Mouse (Mus musculus) embryonic facial prominence, embryonic 14.5 days (tissue): ENCODE measurements at regions not wholly inside any gene's neighbourhood (a gene's known extent, or its start where the extent isn't known, plus 50 kb on each side); places are given as distances from the start of the nearest gene placed in this dataset.

Experiments used
- ATAC-seq: fragments of 200-750 bp; cut with Nextera tagmentation; 2 replicates; pipeline ENCODE4 v1.8.0; 2017; ENCODE audit warnings: low read depth, moderate number of reproducible peaks, moderate TSS enrichment
- DNase-seq: peaks from one replicate; pipeline ENCODE4 v3.0.0-alpha.2; 2015; ENCODE audit warnings: low spot score
- H3K27ac ChIP-seq: fragments of 300-500 bp; sonication (generic); replicated peaks from 2 replicates; pipeline ENCODE4 v1.5.1; 2014; ENCODE audit warnings: low read depth, mild to moderate bottlenecking, low read length, moderate library complexity
- H3K27me3 ChIP-seq: fragments of 300-500 bp; sonication (generic); replicated peaks from 2 replicates; pipeline ENCODE4 v1.6.1; 2014; ENCODE audit warnings: low read length; ENCODE audit not compliant: control insufficient read depth, insufficient read depth
- H3K36me3 ChIP-seq: fragments of 300-500 bp; sonication (generic); 2 replicates; pipeline ENCODE4 v1.6.1; 2014; ENCODE audit warnings: low read length, mixed read lengths; ENCODE audit not compliant: control insufficient read depth, insufficient read depth
- H3K4me1 ChIP-seq: fragments of 300-500 bp; sonication (generic); 2 replicates; pipeline ENCODE4 v1.6.1; 2014; ENCODE audit warnings: antibody characterized with exemption, low read length; ENCODE audit not compliant: control insufficient read depth, insufficient read depth
- H3K4me2 ChIP-seq: fragments of 300-500 bp; sonication (generic); 2 replicates; pipeline ENCODE4 v1.6.1; 2014; ENCODE audit warnings: low read depth, mild to moderate bottlenecking, low read length, moderate library complexity, mixed read lengths
- H3K4me3 ChIP-seq: fragments of 300-500 bp; sonication (generic); 2 replicates; pipeline ENCODE4 v1.5.1; 2014; ENCODE audit warnings: low read depth, mild to moderate bottlenecking, low read length
- H3K9ac ChIP-seq: fragments of 300-500 bp; sonication (generic); 2 replicates; pipeline ENCODE4 v1.6.1; 2014; ENCODE audit warnings: low read depth, mild to moderate bottlenecking, low read length, moderate library complexity, mixed read lengths
- H3K9me3 ChIP-seq: fragments of 300-500 bp; sonication (generic); 2 replicates; pipeline ENCODE4 v1.6.1; 2016; ENCODE audit warnings: low read length; ENCODE audit not compliant: control insufficient read depth
- WGBS: fragments of 180-500 bp; shearing (Covaris S2); extraction: QIAGEN DNeasy Blood & Tissue Kit; methylation state at CpG from one replicate; pipeline ENCODE4 v1.1.7; 2014; 5-methylcytosine and 5-hydroxymethylcytosine counted together

- no peak overlapping the region for H3K9ac ChIP-seq
- H3K27ac ChIP-seq: no peak overlapping the region
- H3K4me3 ChIP-seq: no peak overlapping the region
- no peak for ATAC-seq
- DNase-seq: peak; percentile 13
- 62% methylated on average over 3 of the region's 3 CpGs for WGBS
- H3K4me2 ChIP-seq: no peak overlapping the region
- H3K4me1 ChIP-seq: no peaks in the 10 kb centered on the region
- no peaks in the 10 kb centered on the region for H3K36me3 ChIP-seq
- H3K27me3 ChIP-seq: no peaks in the 10 kb centered on the region
- H3K9me3 ChIP-seq: no peaks in the 10 kb centered on the region
These were observed 583.5 kb downstream of the Slitrk6 start for GRCm38 (mm10) chr14:110171162-110172117.

GRCm38 (mm10) chr14:110168632-110169031 is 586.3 kb downstream of the Slitrk6 start:
- H3K9ac ChIP-seq: no peak overlapping the region
- ATAC-seq (no peak), DNase-seq (no peak)
- no peak overlapping the region for H3K4me3 ChIP-seq
- no peak overlapping the region for H3K27ac ChIP-seq
- H3K4me1 ChIP-seq: no peaks in the 10 kb centered on the region
- H3K36me3 ChIP-seq: no peaks in the 10 kb centered on the region
- no peaks in the 10 kb centered on the region for H3K27me3 ChIP-seq
- WGBS: 45% methylated on average over 5 of the region's 5 CpGs
- no peak overlapping the region for H3K4me2 ChIP-seq
- H3K9me3 ChIP-seq: no peaks in the 10 kb centered on the region

DNA sequence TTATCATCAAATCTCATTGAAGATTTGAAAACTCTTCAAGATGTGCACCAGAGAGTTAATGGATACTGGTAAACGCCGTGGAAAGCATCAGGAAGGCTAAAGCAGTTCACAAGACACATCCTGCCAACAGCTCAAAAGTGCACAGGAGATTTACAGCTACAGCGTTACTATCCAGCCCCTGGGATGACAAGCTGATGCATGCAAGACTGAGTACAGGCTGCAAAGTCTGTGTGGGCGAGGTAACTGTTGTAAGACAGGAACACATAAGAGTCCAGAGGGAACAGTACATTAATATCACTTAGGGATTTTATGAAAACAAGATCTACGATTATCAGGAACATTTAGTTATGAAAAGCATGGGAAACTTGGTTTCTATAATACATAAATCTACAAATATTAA is 626.7 kb downstream of the Slitrk6 start:
- no peak overlapping the region for H3K27ac ChIP-seq
- no peak overlapping the region for H3K4me2 ChIP-seq
- no peak overlapping the region for H3K4me3 ChIP-seq
- ATAC-seq (no peak), DNase-seq (peak; percentile 39)
- no peaks in the 10 kb centered on the region for H3K9me3 ChIP-seq
- no peaks in the 10 kb centered on the region for H3K4me1 ChIP-seq
- no peaks in the 10 kb centered on the region for H3K27me3 ChIP-seq
- 59% methylated on average over 5 of the region's 5 CpGs for WGBS
- H3K36me3 ChIP-seq: no peaks in the 10 kb centered on the region
- H3K9ac ChIP-seq: no peak overlapping the region

DNA sequence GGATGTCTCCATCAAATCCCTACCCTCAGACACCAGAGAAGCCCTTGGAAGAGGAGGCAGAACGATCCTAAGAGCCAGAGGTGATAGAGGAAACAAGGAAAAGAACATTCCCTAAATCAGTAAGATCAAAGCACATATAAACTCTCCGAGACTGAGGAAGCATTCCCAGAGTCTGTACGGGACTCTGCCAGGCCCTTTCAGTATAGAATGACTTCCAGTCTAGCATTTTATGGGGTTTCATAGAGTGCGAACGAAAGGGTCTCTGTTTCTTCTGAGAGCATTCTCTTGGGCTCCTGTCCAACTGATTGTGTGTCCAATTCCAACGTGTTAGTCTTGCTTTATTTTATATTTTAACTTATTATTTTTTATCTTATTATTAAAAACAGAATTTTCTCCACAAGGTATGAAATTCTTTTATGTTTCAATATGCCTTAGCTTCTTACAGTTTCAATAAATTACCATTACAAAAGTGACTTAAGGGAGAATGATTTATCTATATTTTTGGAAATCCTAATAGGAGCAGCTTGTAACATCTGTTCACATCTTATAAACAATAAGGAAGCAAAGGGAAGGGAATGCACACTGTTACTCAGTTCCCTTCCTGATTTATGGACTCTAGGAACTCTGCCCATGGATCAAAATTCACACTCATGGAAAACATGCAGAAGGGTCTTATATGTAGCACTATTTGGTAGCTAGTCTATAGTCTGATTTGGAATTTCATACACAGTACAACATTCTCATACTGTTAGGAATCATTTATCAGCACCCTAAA is 628.8 kb downstream of the Slitrk6 start:
- Histone ChIP-seq H3K4me1 (no peaks in the 10 kb centered on the region), H3K27me3 (no peaks in the 10 kb centered on the region), H3K4me3 (no peak overlapping the region), H3K4me2 (no peak overlapping the region), H3K27ac (no peak overlapping the region), H3K9me3 (no peaks in the 10 kb centered on the region), H3K9ac (no peak overlapping the region), H3K36me3 (no peaks in the 10 kb centered on the region)
- DNase-seq (no peak), ATAC-seq (no peak)
- WGBS: 49% methylated on average over 6 of the region's 6 CpGs

DNA sequence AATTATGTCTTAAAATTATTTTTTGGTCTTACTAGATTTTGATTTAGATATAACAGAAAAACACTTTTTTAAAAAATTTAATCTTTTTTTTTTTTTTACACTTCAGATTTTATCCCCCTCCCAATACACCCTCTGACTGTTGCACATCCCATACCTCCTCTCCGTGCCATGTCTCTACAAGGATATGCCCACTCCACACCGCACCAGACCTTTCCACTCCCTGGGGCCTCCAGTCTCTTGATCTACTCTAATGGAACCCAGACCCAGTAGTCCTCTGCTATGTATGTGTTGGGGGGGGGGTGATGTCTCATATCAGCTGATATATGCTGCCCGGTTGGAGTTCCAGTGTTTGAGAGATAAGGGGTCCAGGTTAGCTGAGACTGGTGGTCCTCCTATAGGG is 632.2 kb downstream of the Slitrk6 start:
- Histone ChIP-seq H3K9me3 (no peaks in the 10 kb centered on the region), H3K27ac (no peak overlapping the region), H3K4me1 (no peaks in the 10 kb centered on the region), H3K4me2 (no peak overlapping the region), H3K36me3 (no peaks in the 10 kb centered on the region), H3K9ac (no peak overlapping the region), H3K4me3 (no peak overlapping the region), H3K27me3 (no peaks in the 10 kb centered on the region)
- 97% methylated on average over 3 of the region's 3 CpGs for WGBS
- DNase-seq: no peak
- no peak for ATAC-seq

DNA sequence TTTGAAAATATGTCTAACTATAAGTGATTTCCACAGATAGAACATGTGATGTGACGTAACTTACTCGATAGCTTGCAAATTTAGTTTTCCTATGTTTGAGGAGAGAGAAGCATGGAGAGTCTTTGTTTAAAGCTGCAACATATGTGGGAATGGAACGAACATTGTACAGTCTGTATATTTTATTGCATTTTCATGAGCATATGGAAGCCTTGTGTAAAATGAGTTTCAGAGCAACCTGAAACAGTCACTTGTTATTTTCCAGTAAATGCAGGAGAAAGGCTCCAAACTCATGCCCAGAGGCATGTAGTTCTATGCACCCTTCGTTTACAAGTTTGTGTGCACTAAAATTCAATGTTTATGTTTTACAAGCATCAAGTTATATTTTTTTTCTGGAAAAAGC is 639.4 kb downstream of the Slitrk6 start:
- ATAC-seq (no peak), DNase-seq (peak; percentile 40)
- Histone ChIP-seq H3K9me3 (no peaks in the 10 kb centered on the region), H3K4me1 (no peaks in the 10 kb centered on the region), H3K27me3 (no peaks in the 10 kb centered on the region), H3K9ac (no peak overlapping the region), H3K36me3 (no peaks in the 10 kb centered on the region), H3K4me3 (no peak overlapping the region), H3K27ac (no peak overlapping the region), H3K4me2 (no peak overlapping the region)
- WGBS: 61% methylated on average over 4 of the region's 4 CpGs

- no peak for ATAC-seq
- Histone ChIP-seq H3K4me1 (no peaks in the 10 kb centered on the region), H3K27me3 (no peaks in the 10 kb centered on the region), H3K4me2 (no peak overlapping the region), H3K9ac (no peak overlapping the region), H3K27ac (no peak overlapping the region), H3K9me3 (no peaks in the 10 kb centered on the region), H3K36me3 (no peaks in the 10 kb centered on the region), H3K4me3 (no peak overlapping the region)
- WGBS: 52% methylated on average over 4 of the region's 4 CpGs
- DNase-seq: peak; percentile 61
These were observed 654.1 kb downstream of the Slitrk6 start for GRCm38 (mm10) chr14:110100852-110101251.

DNA sequence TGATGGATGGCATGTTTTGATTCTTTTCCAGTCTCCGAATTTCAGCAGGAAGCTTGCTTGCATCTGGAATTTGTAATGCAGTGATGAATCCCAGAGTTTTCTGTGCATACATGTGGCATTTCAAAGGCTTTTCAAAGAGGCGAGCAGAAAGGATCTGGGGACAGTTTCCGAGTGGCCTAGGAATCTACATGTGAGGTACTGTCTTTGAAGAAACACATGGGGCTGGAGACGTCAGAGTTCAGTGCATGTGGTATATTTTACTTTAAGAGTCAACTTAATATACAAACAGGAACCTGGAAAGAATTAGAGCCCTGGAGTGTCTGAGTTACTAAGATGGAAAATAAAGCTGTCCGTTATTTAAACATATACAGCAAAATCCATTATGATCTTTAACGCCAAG is 676.6 kb downstream of the Slitrk6 start:
- Histone ChIP-seq H3K9me3 (no peaks in the 10 kb centered on the region), H3K4me1 (no peaks in the 10 kb centered on the region), H3K27ac (no peak overlapping the region; the same call in 1 of the 2 replicates), H3K36me3 (no peaks in the 10 kb centered on the region), H3K9ac (no peak overlapping the region), H3K27me3 (no peaks in the 10 kb centered on the region), H3K4me3 (no peak overlapping the region), H3K4me2 (no peak overlapping the region)
- 27% methylated on average over 6 of the region's 6 CpGs for WGBS
- DNase-seq: peak; percentile 89
- ATAC-seq: peak; percentile 84
